In the genomic region with DNA sequence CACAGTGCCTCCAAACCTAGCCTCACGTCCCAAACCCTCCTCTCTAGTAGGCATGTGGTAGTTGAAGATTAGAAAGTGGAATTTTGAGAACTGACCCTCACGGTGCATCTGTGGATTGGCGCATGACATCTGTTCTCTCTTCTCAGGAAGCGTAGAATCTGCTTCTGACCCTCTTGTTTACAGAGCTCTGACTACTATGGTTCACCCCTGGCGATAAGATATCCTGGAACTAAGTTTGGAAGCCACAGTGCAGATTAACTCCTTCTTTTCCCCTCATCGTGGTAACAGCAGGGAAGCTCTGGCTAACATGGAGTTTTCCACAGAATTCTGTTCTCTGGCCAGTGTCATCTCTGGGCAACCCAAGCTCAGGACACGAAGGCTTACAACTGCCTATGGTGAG, we compare ENCODE assay signal across 17 mouse cellular contexts.
"Had no signal": no experiment of that assay in that cellular context is flagged by ENCODE, and none has a peak within 500 bp of the region (broad histone marks: within the 10 kb centered on the region; RNA-seq: fewer than 3 reads in every experiment).

No protein-coding gene starts in this region.

- H3K4me1 ChIP-seq: neural tube, embryonic 12.5 days; stomach, embryonic 15.5 days had no signal

- ATAC-seq: lung, postnatal 0 days; midbrain, embryonic 13.5 days; midbrain, embryonic 15.5 days had no signal

- H3K27ac ChIP-seq: lung, embryonic 15.5 days; macrophage; midbrain, embryonic 13.5 days; midbrain, embryonic 15.5 days; neural tube, embryonic 12.5 days; stomach, embryonic 15.5 days; stomach, postnatal 0 days had no signal

- H3K4me2 ChIP-seq: lung, embryonic 15.5 days; midbrain, embryonic 11.5 days; midbrain, embryonic 13.5 days; midbrain, embryonic 15.5 days; neural tube, embryonic 12.5 days; stomach, embryonic 15.5 days had no signal

- DNase-seq: lung, adult 2 months; lung, postnatal 14 days; lung, postnatal 36 days; right cerebral cortex, postnatal 14 days; thymus, adult 2 months; thymus, postnatal 25 days; thymus, postnatal 4 days had no signal

- H3K4me3 ChIP-seq: lung, embryonic 15.5 days; megakaryocyte, embryonic 14.5 days; midbrain, embryonic 13.5 days; midbrain, embryonic 15.5 days; neural tube, embryonic 12.5 days; stomach, embryonic 15.5 days had no signal

- H3K36me3 ChIP-seq: lung, embryonic 15.5 days; midbrain, embryonic 13.5 days; midbrain, embryonic 15.5 days; neural tube, embryonic 12.5 days; stomach, embryonic 15.5 days had no signal

- H3K9me3 ChIP-seq: lung, embryonic 15.5 days; midbrain, embryonic 13.5 days; midbrain, embryonic 15.5 days; neural tube, embryonic 12.5 days; stomach, embryonic 15.5 days had no signal

- H3K27me3 ChIP-seq: lung, embryonic 15.5 days; midbrain, embryonic 13.5 days; midbrain, embryonic 15.5 days; neural tube, embryonic 12.5 days; stomach, embryonic 15.5 days had no signal

- H3K9ac ChIP-seq: lung, embryonic 15.5 days; midbrain, embryonic 13.5 days; midbrain, embryonic 15.5 days; neural tube, embryonic 12.5 days; stomach, embryonic 15.5 days had no signal
